Mouse (Mus musculus): ENCODE data around the gene Ripor2.

Gene Ripor2

DNA sequence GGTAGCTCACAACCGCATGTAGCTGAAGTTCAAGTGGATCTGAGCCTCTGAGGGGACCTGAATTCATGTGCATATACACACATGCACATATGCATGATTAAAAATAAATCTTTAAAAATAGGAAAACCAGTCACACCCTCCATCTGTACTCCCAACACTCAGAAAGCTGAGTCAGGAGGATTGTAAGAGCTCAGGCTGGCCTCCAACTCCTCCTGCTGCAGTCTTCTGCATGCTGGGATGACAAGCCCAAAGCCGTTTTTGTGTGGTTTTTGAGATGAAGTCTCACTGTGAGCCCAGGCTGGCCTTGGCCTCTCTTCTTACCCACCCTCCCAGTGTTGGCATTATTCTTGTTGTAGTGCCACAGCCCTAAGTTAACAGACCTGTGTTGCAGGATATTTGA is 196.0 kb downstream of the Ripor2 start:
- no peak for DNase-seq

DNA sequence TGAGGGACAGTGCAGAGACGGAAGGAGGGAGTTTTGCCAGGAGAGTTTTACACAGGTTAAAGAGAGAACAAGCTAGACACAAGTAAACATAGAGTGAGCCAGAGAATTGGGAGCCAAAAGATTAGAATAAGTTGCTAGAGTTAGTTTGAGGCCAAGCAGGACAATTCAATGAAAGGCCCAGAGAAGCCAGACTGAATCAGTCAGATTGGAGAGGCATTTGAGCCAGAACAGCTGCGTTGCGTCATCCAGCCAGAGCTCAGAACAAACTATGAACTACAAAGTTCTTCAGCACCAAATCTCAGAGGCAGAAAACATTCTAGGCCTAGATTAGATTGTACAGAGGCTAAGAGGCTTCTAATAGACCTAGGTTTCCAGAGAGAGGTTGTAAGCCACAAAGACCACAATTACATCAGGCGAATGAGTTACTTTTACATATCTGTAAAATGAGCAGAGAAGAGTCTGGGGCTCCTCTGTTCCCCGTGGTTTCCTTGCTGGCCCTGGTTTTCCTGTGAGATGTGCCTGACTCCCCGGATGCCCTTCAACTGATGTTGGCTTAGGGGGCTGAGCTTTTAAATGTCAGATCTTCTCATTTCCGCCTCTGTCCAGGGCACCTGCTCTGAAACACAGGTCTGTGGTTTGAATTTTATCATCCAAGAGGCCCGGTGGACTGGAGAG is 196.9 kb downstream of the Ripor2 start:
- no peak for DNase-seq

DNA sequence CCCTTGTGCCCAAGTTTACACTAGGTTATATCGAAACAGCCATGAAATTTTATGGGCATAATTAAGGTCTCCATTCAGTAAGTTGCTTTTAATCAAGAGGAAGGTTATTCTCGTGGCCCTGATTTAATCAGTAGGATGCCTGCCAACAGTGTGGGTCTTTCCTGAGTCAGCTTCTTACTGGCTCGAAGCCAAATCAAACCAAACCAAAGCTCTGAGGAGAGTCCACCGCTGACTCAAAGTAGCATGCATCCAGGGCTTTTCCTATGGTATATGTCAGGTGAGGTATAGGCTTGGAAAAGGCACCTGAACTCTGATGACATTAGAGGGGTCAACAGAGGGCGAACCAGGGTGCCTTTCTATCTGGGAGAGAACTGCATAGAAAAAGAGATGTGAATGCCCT is 199.9 kb downstream of the Ripor2 start:
- no peak for DNase-seq

Data from cerebellum, postnatal 25 days (tissue).